Mouse (Mus musculus) embryonic facial prominence, embryonic 15.5 days (tissue): ENCODE data around the gene Gp6. TPM values are rescaled to one million over a fixed set of nuclear protein-coding genes. Genes with fewer than 3 reads are reported as not detected.
"Not testable (repeated sequence)": the region's sequence is repeated elsewhere in the genome, so short reads cannot be mapped to it uniquely, and the experiment has no call there.

Experiments
- ATAC-seq: fragments of 200-750 bp; cut with Nextera tagmentation; 2 replicates; pipeline ENCODE4 v1.8.0; 2017; ENCODE audit warnings: low read depth, moderate TSS enrichment; ENCODE audit not compliant: insufficient number of reproducible peaks, low FRiP score, low TSS enrichment
- H3K27ac ChIP-seq: fragments of 300-500 bp; sonication (generic); replicated peaks from 2 replicates; pipeline ENCODE4 v1.5.1; 2015; ENCODE audit warnings: mild to moderate bottlenecking, inconsistent platforms
- H3K27me3 ChIP-seq: fragments of 300-500 bp; sonication (generic); 2 replicates; pipeline ENCODE4 v1.6.1; 2015; ENCODE audit warnings: inconsistent platforms
- H3K36me3 ChIP-seq: fragments of 300-500 bp; sonication (generic); 2 replicates; pipeline ENCODE4 v1.6.1; 2015; ENCODE audit warnings: mild to moderate bottlenecking, inconsistent platforms
- H3K4me1 ChIP-seq: fragments of 300-500 bp; sonication (generic); 2 replicates; pipeline ENCODE4 v1.6.1; 2015; ENCODE audit warnings: inconsistent platforms
- H3K4me2 ChIP-seq: fragments of 300-500 bp; sonication (generic); replicated peaks from 2 replicates; pipeline ENCODE4 v1.6.1; 2015; ENCODE audit warnings: mild to moderate bottlenecking, inconsistent platforms
- H3K4me3 ChIP-seq: fragments of 300-500 bp; sonication (generic); replicated peaks from 2 replicates; pipeline ENCODE4 v1.5.1; 2015; ENCODE audit warnings: mild to moderate bottlenecking, inconsistent platforms
- H3K9ac ChIP-seq: fragments of 300-500 bp; sonication (generic); 2 replicates; pipeline ENCODE4 v1.6.1; 2015; ENCODE audit warnings: inconsistent platforms
- H3K9me3 ChIP-seq: fragments of 300-500 bp; sonication (generic); replicated peaks from 2 replicates; pipeline ENCODE4 v1.6.1; 2016; ENCODE audit warnings: inconsistent platforms
- WGBS: fragments of 180-500 bp; shearing (Covaris S2); methylation state at CpG from one replicate; pipeline ENCODE4 v1.1.7; 2015; 5-methylcytosine and 5-hydroxymethylcytosine counted together
- microRNA-seq: library from miRNA; unstranded; fragments of <30 nt; microRNA quantifications from one replicate; pipeline ENCODE4, GENCODE M21; 2016; ENCODE audit warnings: borderline number of aligned reads
- polyA plus RNA-seq: library from polyadenylated mRNA; unstranded; fragments of >200 nt; fragmentation: Nextera tagmentation; extraction: Ambion mirVana; gene quantifications from 2 replicates; pipeline ENCODE4 v1.2.1, GENCODE M21; 2015

The Gp6 gene
- polyA plus RNA-seq, 1 experiment from 2014 or later: not detected

DNA sequence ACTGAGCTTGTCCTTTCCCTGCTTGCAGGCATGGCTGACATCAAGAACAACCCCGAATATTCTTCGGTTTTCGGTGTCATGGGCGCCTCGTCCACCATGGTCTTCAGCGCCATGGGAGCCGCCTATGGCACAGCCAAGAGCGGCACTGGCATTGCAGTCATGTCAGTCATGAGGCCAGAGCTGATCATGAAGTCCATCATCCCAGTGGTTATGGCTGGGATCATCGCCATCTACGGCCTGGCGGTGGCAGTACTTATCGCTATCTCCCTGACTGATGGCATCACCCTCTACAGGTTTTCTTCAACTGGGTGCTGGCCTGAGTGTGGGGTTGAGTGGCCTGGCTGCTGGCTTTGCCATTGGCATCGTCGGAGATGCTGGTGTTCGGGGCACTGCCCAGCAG, 14.9 kb upstream of the Gp6 start:
- not testable (repeated sequence) for ATAC-seq, H3K27ac ChIP-seq, H3K4me2 ChIP-seq, H3K4me3 ChIP-seq, H3K36me3 ChIP-seq, H3K9ac ChIP-seq, H3K9me3 ChIP-seq, H3K27me3 ChIP-seq, H3K4me1 ChIP-seq
- 97% methylated on average over 15 of the region's 15 CpGs for WGBS

GRCm38 (mm10) chr7:4373521-4373920, 24.0 kb downstream of the Gp6 start:
- 79% methylated on average over 7 of the region's 7 CpGs for WGBS
- H3K4me2 ChIP-seq: no peak overlapping the region
- no peak overlapping the region for H3K9ac ChIP-seq
- no peaks in the 10 kb centered on the region for H3K9me3 ChIP-seq
- no peaks in the 10 kb centered on the region for H3K4me1 ChIP-seq
- H3K4me3 ChIP-seq: no peak overlapping the region
- H3K36me3 ChIP-seq: no peaks in the 10 kb centered on the region
- H3K27me3 ChIP-seq: no peaks in the 10 kb centered on the region
- H3K27ac ChIP-seq: no peak overlapping the region
- ATAC-seq: no peak

GRCm38 (mm10) chr7:4337509-4337908, 60.0 kb downstream of the Gp6 start, which contains the start of gene Ncr1:
Ncr1 (plus strand) TSS chr7:4337724.
- no peak for ATAC-seq

GRCm38 (mm10) chr7:4323301-4323700, 74.2 kb downstream of the Gp6 start:
- Histone ChIP-seq H3K4me3 (no peak overlapping the region), H3K9ac (no peak overlapping the region), H3K9me3 (no peaks in the 10 kb centered on the region), H3K27me3 (no peaks in the 10 kb centered on the region), H3K36me3 (no peaks in the 10 kb centered on the region), H3K4me2 (no peak overlapping the region), H3K4me1 (no peaks in the 10 kb centered on the region), H3K27ac (no peak overlapping the region)
- ATAC-seq: no peak
- 65% methylated on average over 2 of the region's 2 CpGs for whole genome bisulfite sequencing

More at GRCm38 (mm10) chr7:4337509-4337908, 60.0 kb downstream of the Gp6 start, which contains the start of gene Ncr1:
- Histone ChIP-seq H3K9me3 (no peaks in the 10 kb centered on the region), H3K27ac (no peak within 1 kb of the TSS), H3K4me3 (no peak within 1 kb of the TSS), H3K27me3 (no peaks in the 10 kb centered on the region), H3K9ac (no peak within 1 kb of the TSS), H3K4me2 (no peak within 1 kb of the TSS), H3K4me1 (no peaks in the 10 kb centered on the region), H3K36me3 (no peaks in the 10 kb centered on the region)

Small RNA genes within 50 kb of the gene (microRNA-seq; reads per million reads assigned to microRNA genes)
- gene Gm24605 (not detected), gene Gm24752 (not detected), gene Gm25349 (not detected)

Other genes starting within 250 kb of the Gp6 start
- 5.8 and 6.1 TPM in 2 replicates for gene Leng9, start 247.4 kb downstream of the Gp6 start, polyA plus RNA-seq
- gene Cdc42ep5, start 232.9 kb downstream of the Gp6 start, polyA plus RNA-seq: 63.2 and 65.0 TPM in 2 replicates
- 0.14 TPM in 1 of 2 replicates, not detected in the other for gene Lilra5, start 160.0 kb downstream of the Gp6 start, polyA plus RNA-seq
- gene Ncr1, start 60.0 kb downstream of the Gp6 start, polyA plus RNA-seq: not detected in 2 replicates
- 24.4 and 25.3 TPM in 2 replicates for gene Rdh13, start 47.9 kb upstream of the Gp6 start, polyA plus RNA-seq
- gene Eps8l1, start 62.9 kb upstream of the Gp6 start, polyA plus RNA-seq: 13.6 and 17.6 TPM in 2 replicates
- 52.5 and 57.2 TPM in 2 replicates for gene Ppp1r12c, start 103.9 kb upstream of the Gp6 start, polyA plus RNA-seq
- 290 and 382 TPM in 2 replicates for gene Tnnt1, start 118.6 kb upstream of the Gp6 start, polyA plus RNA-seq
- gene Tnni3, start 126.5 kb upstream of the Gp6 start, polyA plus RNA-seq: 5.1 and 5.9 TPM in 2 replicates
- 4.4 and 7.8 TPM in 2 replicates for gene Dnaaf3, start 134.7 kb upstream of the Gp6 start, polyA plus RNA-seq
- 9.1 and 10.7 TPM in 2 replicates for gene Syt5, start 149.8 kb upstream of the Gp6 start, polyA plus RNA-seq
- gene Ptprh, start 206.3 kb upstream of the Gp6 start, polyA plus RNA-seq: not detected in 2 replicates
- gene Tmem86b, start 233.7 kb upstream of the Gp6 start, polyA plus RNA-seq: 1.0 and 1.3 TPM in 2 replicates